Mouse (Mus musculus) gastrocnemius, postnatal 10 days (tissue): Measurements from ENCODE around the gene Taf8. TPM values are rescaled to one million over a fixed set of nuclear protein-coding genes. Genes with fewer than 3 reads are reported as not detected.

Experiments
- DNase-seq: peaks from one replicate; pipeline ENCODE4 v3.0.0; 2021; ENCODE audit warnings: mixed read lengths
- total RNA-seq, 2 experiments: library from RNA; stranded (reverse); gene quantifications; 2 replicates each; pipeline ENCODE4 v1.2.3; 2021

The Taf8 gene
- total RNA-seq, 2 experiments from 2014 or later: 9.8 to 10.2 TPM

GRCm38 (mm10) chr17:47458310-47458709, 43.8 kb downstream of the Taf8 start:
- no peak for DNase-seq

- no peak for DNase-seq
Measured at GRCm38 (mm10) chr17:47454675-47455074, 47.4 kb downstream of the Taf8 start.

GRCm38 (mm10) chr17:47452886-47453285, 49.2 kb downstream of the Taf8 start:
- DNase-seq: no peak

GRCm38 (mm10) chr17:47450880-47451565, 51.1 kb downstream of the Taf8 start:
- no peak for DNase-seq

- DNase-seq: no peak
Measured at GRCm38 (mm10) chr17:47450239-47450638, 51.9 kb downstream of the Taf8 start.

GRCm38 (mm10) chr17:47449432-47449831, 52.7 kb downstream of the Taf8 start:
- DNase-seq: no peak

- no peak for DNase-seq
Measured at GRCm38 (mm10) chr17:47448523-47449372, 53.3 kb downstream of the Taf8 start.

GRCm38 (mm10) chr17:47446561-47446960, 55.5 kb downstream of the Taf8 start:
- no peak for DNase-seq

- DNase-seq: no peak
Measured at GRCm38 (mm10) chr17:47446025-47446424, 56.1 kb downstream of the Taf8 start.

GRCm38 (mm10) chr17:47445518-47445917, 56.6 kb downstream of the Taf8 start:
- no peak for DNase-seq

GRCm38 (mm10) chr17:47444113-47444512, 58.0 kb downstream of the Taf8 start:
- no peak for DNase-seq

- no peak for DNase-seq
Measured at GRCm38 (mm10) chr17:47442271-47442670, 59.8 kb downstream of the Taf8 start.

- DNase-seq: no peak
Measured at GRCm38 (mm10) chr17:47441296-47442051, 60.6 kb downstream of the Taf8 start.

- DNase-seq: no peak
Measured at GRCm38 (mm10) chr17:47440359-47440890, 61.7 kb downstream of the Taf8 start.

GRCm38 (mm10) chr17:47439396-47440028, 62.6 kb downstream of the Taf8 start:
- no peak for DNase-seq

- DNase-seq: no peak
Measured at GRCm38 (mm10) chr17:47438611-47439010, 63.5 kb downstream of the Taf8 start.

- DNase-seq: no peak
Measured at GRCm38 (mm10) chr17:47436907-47437547, 65.1 kb downstream of the Taf8 start, which contains the start of gene 1700001C19Rik. Gene 1700001C19Rik (minus strand): TSS chr17:47437376.

GRCm38 (mm10) chr17:47436156-47436906, 65.8 kb downstream of the Taf8 start, which contains the start of gene AI661453:
Gene AI661453 (plus strand): TSS chr17:47436615.
- no peak for DNase-seq
